Mouse (Mus musculus) testis, postnatal 14 days (tissue): ENCODE data around the gene Aim2.

ENCODE experiments used
- DNase-seq: peaks from one replicate; pipeline ENCODE4 v3.0.0; 2021; ENCODE audit warnings: low spot score

Aim2 gene

GRCm38 (mm10) chr1:173391754-173392153, 41.1 kb downstream of the Aim2 start:
- no peak for DNase-seq

GRCm38 (mm10) chr1:173398323-173398970, 47.8 kb downstream of the Aim2 start:
- DNase-seq: no peak

GRCm38 (mm10) chr1:173404696-173405309, 54.1 kb downstream of the Aim2 start:
- no peak for DNase-seq

- no peak for DNase-seq
Measured at GRCm38 (mm10) chr1:173409066-173409465, 58.4 kb downstream of the Aim2 start.

- no peak for DNase-seq
Measured at GRCm38 (mm10) chr1:173411863-173412262, 61.2 kb downstream of the Aim2 start.

- no peak for DNase-seq
Measured at GRCm38 (mm10) chr1:173414631-173415030, 64.0 kb downstream of the Aim2 start.

GRCm38 (mm10) chr1:173418516-173418915, 67.8 kb downstream of the Aim2 start:
- DNase-seq: no peak

- DNase-seq: no peak
Measured at GRCm38 (mm10) chr1:173418936-173419621, 68.4 kb downstream of the Aim2 start.

- no peak for DNase-seq
Measured at GRCm38 (mm10) chr1:173420374-173420773, 69.7 kb downstream of the Aim2 start.

- no peak for DNase-seq
Measured at GRCm38 (mm10) chr1:173426345-173426744, 75.7 kb downstream of the Aim2 start.

GRCm38 (mm10) chr1:173427385-173427784, 76.7 kb downstream of the Aim2 start:
- DNase-seq: no peak

- DNase-seq: no peak
Measured at GRCm38 (mm10) chr1:173429995-173430699, 79.5 kb downstream of the Aim2 start.

GRCm38 (mm10) chr1:173432411-173432810, 81.7 kb downstream of the Aim2 start:
- no peak for DNase-seq

- DNase-seq: no peak
Measured at GRCm38 (mm10) chr1:173437161-173437953, 86.7 kb downstream of the Aim2 start.

GRCm38 (mm10) chr1:173440681-173441080, 90.0 kb downstream of the Aim2 start:
- DNase-seq: no peak

GRCm38 (mm10) chr1:173441210-173441609, 90.5 kb downstream of the Aim2 start:
- no peak for DNase-seq

GRCm38 (mm10) chr1:173443061-173443460, 92.4 kb downstream of the Aim2 start:
- DNase-seq: no peak

GRCm38 (mm10) chr1:173447067-173447466, 96.4 kb downstream of the Aim2 start:
- no peak for DNase-seq

- DNase-seq: no peak
Measured at GRCm38 (mm10) chr1:173450621-173451020, 99.9 kb downstream of the Aim2 start.

- DNase-seq: no peak
Measured at GRCm38 (mm10) chr1:173451665-173452064, 101.0 kb downstream of the Aim2 start.

GRCm38 (mm10) chr1:173456139-173456754, 105.6 kb downstream of the Aim2 start:
- DNase-seq: no peak
